Mouse (Mus musculus) myocyte (in vitro differentiated cells): ENCODE measurements at regions not wholly inside any gene's neighbourhood (a gene's known extent, or its start where the extent isn't known, plus 50 kb on each side); places are given as distances from the start of the nearest gene placed in this dataset.

Source experiments
- MAX ChIP-seq: IDR thresholded peaks from one replicate; pipeline ENCODE4 v1.6.1; 2011; ENCODE audit warnings: low read depth, mild to moderate bottlenecking, control low read depth
- MYOD1 ChIP-seq, 3 experiments: IDR thresholded peaks; one replicate each; pipeline ENCODE4 v1.6.1; 2011; ENCODE audit warnings: control low read depth in 2 of 3, low read depth in 2 of 3, mild to moderate bottlenecking in 2 of 3, moderate library complexity in 1 of 3; ENCODE audit not compliant: insufficient read length in 2 of 3, control insufficient read depth in 1 of 3
- POLR2A ChIP-seq: IDR thresholded peaks from one replicate; pipeline ENCODE4 v1.6.1; 2011; ENCODE audit warnings: low read depth, mild to moderate bottlenecking, control low read depth, moderate library complexity; ENCODE audit not compliant: insufficient read length
- POLR2AphosphoS2 ChIP-seq: IDR thresholded peaks from one replicate; pipeline ENCODE4 v1.6.1; 2011; ENCODE audit warnings: low read depth, control low read depth; ENCODE audit not compliant: insufficient read length
- TCF12 ChIP-seq: IDR thresholded peaks from one replicate; pipeline ENCODE4 v1.6.1; 2011; ENCODE audit warnings: mild to moderate bottlenecking, control low read depth; ENCODE audit not compliant: poor library complexity, insufficient read depth, severe bottlenecking

DNA sequence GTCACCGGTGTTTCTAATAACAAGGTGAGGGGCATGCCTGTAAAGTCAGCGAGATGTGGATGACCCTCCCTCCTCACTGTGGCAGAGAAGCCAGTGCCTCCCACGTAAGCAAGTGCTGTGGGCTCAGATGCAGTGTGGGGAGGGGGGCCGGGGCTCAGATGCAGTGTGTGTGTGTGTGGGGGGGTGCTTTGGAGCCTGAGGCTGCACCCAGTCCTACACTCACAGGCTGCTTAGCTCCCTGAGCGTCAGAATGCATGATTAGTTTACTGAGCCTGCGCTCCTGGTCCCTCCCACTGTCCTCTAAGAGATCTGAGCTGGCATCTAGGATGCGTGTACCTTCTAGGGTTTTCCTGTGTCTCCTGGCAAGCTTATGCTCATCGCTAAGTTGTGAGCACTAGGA is 170.9 kb downstream of the Shq1 start:
- TF ChIP-seq MYOD1 (IDR thresholded peaks at IDR 0.05; ENCODE audit: control insufficient read depth in 1 of 3, insufficient read length in 2 of 3, low read depth in 2 of 3) (no peak), TCF12 (no peak), POLR2AphosphoS2 (no peak), MAX (no peak), POLR2A (no peak)
